Mouse (Mus musculus) thymus, postnatal 10 days (tissue): ENCODE measurements around the gene Ppp1r14c.

Experiments used
- DNase-seq, 2 experiments: peaks; one replicate each; pipeline ENCODE4 v3.0.0; 2021; ENCODE audit warnings: low spot score in 2 of 2

Gene Ppp1r14c

GRCm38 (mm10) chr10:3366036-3366869 lies at the start of gene Ppp1r14c:
Ppp1r14c (plus strand) TSS chr10:3366057.
- DNase-seq: no peak

DNA sequence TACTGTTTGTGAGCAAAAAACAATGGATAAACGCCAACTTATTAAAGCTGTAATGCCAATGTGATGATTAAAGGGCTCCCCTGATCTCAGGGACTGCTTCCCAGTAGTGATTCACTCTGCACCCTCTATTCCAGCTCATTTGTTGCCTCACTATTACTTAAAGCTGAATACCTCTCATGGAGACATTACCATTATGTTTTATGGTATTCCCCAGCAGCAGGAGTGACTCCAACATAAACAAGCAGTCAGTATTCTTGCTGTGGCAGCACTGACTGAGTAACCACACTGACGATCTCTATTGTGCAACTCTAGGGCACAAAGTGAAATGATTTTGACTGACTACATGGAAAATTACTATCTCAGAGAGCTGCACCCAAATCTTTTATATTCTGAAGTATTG lies 44.5 kb upstream of the Ppp1r14c start:
- no peak for DNase-seq

DNA sequence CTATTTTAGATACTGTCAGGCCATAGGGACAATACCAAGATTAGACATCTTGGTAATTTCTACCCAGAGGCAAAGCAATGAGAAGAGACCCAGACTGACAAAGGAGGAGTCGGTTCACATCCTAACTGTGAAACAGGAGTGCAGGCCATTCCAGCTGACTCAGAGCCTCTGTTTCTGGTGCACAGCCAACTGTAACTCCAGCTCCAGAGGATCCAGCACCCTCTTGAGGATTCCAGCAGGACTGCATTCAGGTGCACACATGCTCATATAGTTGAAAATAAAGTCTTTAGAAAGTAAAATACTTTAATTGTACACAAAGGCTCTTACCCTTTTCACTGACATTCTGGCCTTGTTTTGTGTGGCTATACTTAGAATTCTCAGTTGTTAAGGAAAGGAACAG lies 40.4 kb upstream of the Ppp1r14c start:
- no peak for DNase-seq

GRCm38 (mm10) chr10:3332880-3333279 lies 33.0 kb upstream of the Ppp1r14c start:
- DNase-seq: peak; percentile 13 to 63

- no peak for DNase-seq
Observed at GRCm38 (mm10) chr10:3334570-3334969, 31.3 kb upstream of the Ppp1r14c start.

- DNase-seq: no peak
Observed at GRCm38 (mm10) chr10:3336729-3337329, 29.0 kb upstream of the Ppp1r14c start.

DNA sequence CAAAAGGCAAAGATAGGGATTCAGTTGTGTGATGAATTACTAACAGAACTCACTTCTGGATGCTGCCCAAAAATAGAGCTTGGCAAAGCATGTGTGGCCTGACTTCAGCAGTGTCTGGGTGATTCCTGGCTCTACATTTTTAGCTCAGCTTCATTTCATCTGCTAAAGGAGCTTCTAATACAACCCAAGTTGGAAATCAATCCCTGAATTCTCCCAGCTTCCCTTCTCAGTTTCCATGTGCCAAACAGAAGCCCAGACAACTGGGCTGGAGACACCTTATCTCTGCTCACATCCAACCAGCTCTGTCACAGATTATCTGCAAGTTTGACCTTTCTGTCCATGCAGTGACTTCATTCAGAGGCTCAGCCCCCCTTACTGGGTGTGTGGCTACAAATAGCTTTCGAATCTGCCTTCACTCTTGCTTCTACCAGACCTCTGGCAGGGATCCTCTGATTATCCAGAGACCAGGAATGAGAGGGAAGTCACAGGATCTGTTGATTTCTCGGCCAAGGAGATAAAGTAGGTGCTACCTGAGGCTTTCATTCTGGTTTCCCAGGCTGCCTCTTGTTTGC lies 28.4 kb upstream of the Ppp1r14c start:
- DNase-seq: no peak

GRCm38 (mm10) chr10:3345706-3346105 lies 20.2 kb upstream of the Ppp1r14c start:
- DNase-seq: no peak

DNA sequence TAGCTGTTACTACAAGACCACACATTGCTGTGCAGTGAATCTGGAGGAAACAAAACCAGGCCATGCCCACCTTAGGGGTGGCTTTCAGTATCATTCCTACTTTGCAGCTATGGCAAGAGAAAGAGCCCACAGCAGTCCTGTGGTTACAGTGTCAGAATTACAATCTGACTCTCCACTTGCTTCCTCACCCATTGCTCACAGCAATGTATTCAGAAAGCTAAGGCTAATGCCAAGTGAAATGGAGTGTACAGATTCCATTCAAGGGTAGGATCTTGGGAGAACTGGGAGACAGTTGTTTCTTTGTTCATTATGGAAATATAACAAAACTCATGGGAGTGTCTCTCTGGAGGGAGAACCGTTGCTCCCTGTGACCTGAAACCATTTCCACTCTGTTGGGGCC lies 6.3 kb upstream of the Ppp1r14c start:
- DNase-seq: no peak

GRCm38 (mm10) chr10:3365671-3366035 lies 204 bp upstream of the Ppp1r14c start:
- no peak for DNase-seq

DNA sequence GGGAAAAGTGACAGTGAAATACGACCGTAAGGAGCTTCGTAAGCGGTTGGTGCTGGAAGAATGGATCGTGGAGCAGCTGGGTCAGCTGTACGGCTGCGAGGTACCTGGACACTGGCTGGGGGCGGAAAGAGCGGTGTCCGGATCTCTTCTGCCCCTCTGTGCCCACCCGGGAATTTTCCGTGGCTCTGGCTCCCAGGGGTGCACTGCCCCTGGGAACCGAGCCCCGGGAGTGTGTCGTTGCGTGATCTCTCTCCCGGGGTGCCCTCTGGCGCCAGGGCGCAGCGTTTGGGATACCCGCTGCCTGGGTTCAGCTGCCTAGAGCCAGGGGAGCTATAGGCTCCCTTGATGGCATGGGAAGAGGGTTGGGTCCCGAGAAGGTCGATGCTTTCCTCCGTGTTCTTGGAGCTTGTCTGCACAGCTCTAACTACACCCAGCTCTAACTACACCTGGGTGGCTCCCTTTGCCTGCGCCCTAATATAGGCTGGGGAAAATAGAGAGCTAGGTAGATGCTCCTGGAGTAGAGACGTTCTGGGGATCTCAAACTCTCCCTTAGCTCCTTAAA lies 1.1 kb downstream of the Ppp1r14c start:
- no peak for DNase-seq

- DNase-seq: no peak
Observed at GRCm38 (mm10) chr10:3367440-3367839, 1.6 kb downstream of the Ppp1r14c start.

- DNase-seq: no peak
Observed at GRCm38 (mm10) chr10:3383176-3383575, 17.3 kb downstream of the Ppp1r14c start.

DNA sequence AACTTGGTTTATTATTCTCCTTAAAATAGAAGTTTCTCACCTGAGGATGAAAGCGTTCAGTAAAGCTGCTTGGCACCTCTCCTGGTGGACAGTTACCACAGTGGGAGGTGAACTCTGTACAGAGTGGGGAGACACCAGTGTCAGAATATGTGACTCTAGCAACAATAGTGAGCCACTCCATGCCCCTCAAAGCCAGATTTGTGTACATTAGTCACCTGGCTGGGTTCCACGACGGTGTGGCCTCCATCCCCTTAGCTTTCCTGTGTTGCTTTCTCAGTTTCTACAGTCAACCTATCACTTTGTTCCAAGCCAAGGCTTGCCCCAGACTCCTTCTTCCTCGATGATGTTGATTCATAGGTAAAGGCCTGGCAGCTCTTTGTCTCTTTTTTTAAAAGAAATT lies 26.4 kb downstream of the Ppp1r14c start:
- DNase-seq: no peak

- no peak for DNase-seq
Observed at GRCm38 (mm10) chr10:3393548-3393947, 27.7 kb downstream of the Ppp1r14c start.

GRCm38 (mm10) chr10:3394193-3394592 lies 28.3 kb downstream of the Ppp1r14c start:
- no peak for DNase-seq

- DNase-seq: no peak
Observed at GRCm38 (mm10) chr10:3394671-3395288, 28.9 kb downstream of the Ppp1r14c start.

GRCm38 (mm10) chr10:3395341-3395931 lies 29.6 kb downstream of the Ppp1r14c start:
- DNase-seq: no peak

GRCm38 (mm10) chr10:3396008-3396795 lies 30.3 kb downstream of the Ppp1r14c start:
- DNase-seq: no peak

DNA sequence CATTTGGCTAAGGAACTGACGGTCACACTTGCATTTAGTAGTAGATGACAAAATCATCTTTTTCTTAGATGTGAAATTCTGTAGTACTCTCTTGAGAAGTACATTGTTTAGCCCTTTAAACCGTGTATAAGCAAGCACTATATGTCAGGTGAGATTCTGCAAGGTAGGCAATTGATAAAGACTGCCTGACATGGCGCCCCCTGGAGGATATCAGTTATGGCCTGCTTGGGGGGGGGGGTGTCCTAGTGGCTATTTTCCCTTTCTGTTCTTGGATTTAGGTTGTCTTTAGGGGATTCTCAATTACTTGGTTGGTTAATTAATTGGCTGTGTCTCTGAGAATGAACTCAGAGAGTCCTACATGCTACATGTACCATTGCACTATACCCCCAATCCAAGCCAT lies 31.5 kb downstream of the Ppp1r14c start:
- no peak for DNase-seq

DNA sequence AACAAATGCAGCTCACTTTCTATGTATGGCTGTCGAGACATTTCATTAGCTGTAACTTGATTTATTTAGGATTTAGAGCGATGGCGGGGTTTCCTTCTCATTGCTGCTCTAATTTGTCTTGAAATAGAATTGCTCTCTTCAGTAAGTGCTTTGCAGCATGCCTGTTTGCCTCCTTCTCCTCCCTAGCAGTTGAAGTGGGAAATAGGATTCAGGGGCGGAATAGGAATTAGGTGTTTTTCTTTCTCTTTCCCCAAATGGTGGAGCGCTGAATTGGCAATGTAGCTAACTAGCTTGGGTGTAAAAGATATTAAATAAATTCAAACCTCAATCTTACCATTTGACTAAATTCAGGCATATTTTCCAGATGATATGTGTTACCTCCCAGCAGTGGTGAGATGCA lies 32.2 kb downstream of the Ppp1r14c start:
- DNase-seq: no peak
